Mouse (Mus musculus) CH12.LX (cell line): ENCODE measurements around the gene Gpr3.

Experiments
- BHLHE40 ChIP-seq: IDR thresholded peaks from 2 replicates; pipeline ENCODE4 v1.6.1; 2011; ENCODE audit warnings: mild to moderate bottlenecking, low read depth, low read length, improper control_type of control experiment
- CHD1 ChIP-seq: IDR thresholded peaks from 2 replicates; pipeline ENCODE4 v1.6.1; 2012; ENCODE audit warnings: low read depth, low read length, improper control_type of control experiment, inconsistent platforms
- CTCF ChIP-seq, 2 experiments: IDR thresholded peaks in 1 of 2; conservative IDR thresholded peaks in 1 of 2; 2 replicates each; pipeline ENCODE4 v1.5.1; 2011 to 2012; ENCODE audit warnings: low read depth in 2 of 2, low read length in 2 of 2, improper control_type of control experiment in 1 of 2, inconsistent platforms in 1 of 2, mild to moderate bottlenecking in 1 of 2, moderate library complexity in 1 of 2
- ELF1 ChIP-seq: IDR thresholded peaks from 2 replicates; pipeline ENCODE4 v1.6.1; 2014; ENCODE audit warnings: low read depth, mild to moderate bottlenecking, inconsistent platforms, low read length, improper control_type of control experiment
- EP300 ChIP-seq: IDR thresholded peaks from 2 replicates; pipeline ENCODE4 v1.6.1; 2011; ENCODE audit warnings: low read length, improper control_type of control experiment
- POLR2A ChIP-seq: IDR thresholded peaks from 2 replicates; pipeline ENCODE4 v1.6.1; 2011; ENCODE audit warnings: low read depth, mild to moderate bottlenecking, improper control_type of control experiment, low read length
- SMC3 ChIP-seq: IDR thresholded peaks from 2 replicates; pipeline ENCODE4 v1.6.1; 2011; ENCODE audit warnings: low read depth, low read length, improper control_type of control experiment
- UBTF ChIP-seq: IDR thresholded peaks from 2 replicates; pipeline ENCODE4 v1.6.1; 2012; ENCODE audit warnings: low read depth, mild to moderate bottlenecking, inconsistent platforms, low read length, improper control_type of control experiment, moderate library complexity
- USF1 ChIP-seq: IDR thresholded peaks from 2 replicates; pipeline ENCODE4 v1.6.1; 2014; ENCODE audit warnings: low read depth, mild to moderate bottlenecking, inconsistent platforms, low read length, improper control_type of control experiment
- ZC3H11A ChIP-seq: IDR thresholded peaks from 2 replicates; pipeline ENCODE4 v1.6.1; 2012; ENCODE audit warnings: low read depth, mild to moderate bottlenecking, inconsistent platforms, low read length, improper control_type of control experiment

- TF ChIP-seq EP300 (no peak), CTCF (conservative IDR thresholded peaks at IDR 0.05 in 1 of 2, IDR thresholded peaks at IDR 0.05 in 1 of 2; ENCODE audit: low read depth in 2 of 2, low read length in 2 of 2) (no peak), USF1 (no peak), POLR2A (no peak), ZC3H11A (no peak), BHLHE40 (no peak), SMC3 (no peak), ELF1 (no peak), CHD1 (no peak), UBTF (no peak)
Measured at GRCm38 (mm10) chr4:133237911-133238310, 25.6 kb upstream of the Gpr3 start.
